Mouse (Mus musculus) erythroblast, embryonic 14.5 days (primary cell): ENCODE measurements around the gene Ggcx. TPM values are rescaled to one million over a fixed set of nuclear protein-coding genes. Genes with fewer than 3 reads are reported as not detected.
A peak's percentile ranks its signal among the peaks of the same experiment; 100 is the strongest.
"Not testable (repeated sequence)": the region's sequence is repeated elsewhere in the genome, so short reads cannot be mapped to it uniquely, and the experiment has no call there.

Source experiments
- H3K27me3 ChIP-seq: 2 replicates; pipeline ENCODE4 v1.6.1; 2012; ENCODE audit warnings: inconsistent platforms; ENCODE audit not compliant: control insufficient read depth
- H3K36me3 ChIP-seq: 2 replicates; pipeline ENCODE4 v1.6.1; 2012; ENCODE audit warnings: mild to moderate bottlenecking, inconsistent platforms; ENCODE audit not compliant: control insufficient read depth
- H3K4me1 ChIP-seq: 2 replicates; pipeline ENCODE4 v1.6.1; 2012; ENCODE audit warnings: inconsistent platforms; ENCODE audit not compliant: control insufficient read depth
- H3K4me3 ChIP-seq: replicated peaks from 2 replicates; pipeline ENCODE3; 2012; ENCODE audit warnings: moderate library complexity, mild to moderate bottlenecking, inconsistent platforms
- H3K9me3 ChIP-seq: 2 replicates; pipeline ENCODE4 v1.6.1; 2012; ENCODE audit warnings: low read length, inconsistent platforms, mixed read lengths; ENCODE audit not compliant: control insufficient read depth
- GATA1 ChIP-seq: IDR thresholded peaks from 2 replicates; pipeline ENCODE4 v1.6.1; 2012; ENCODE audit warnings: low read length, inconsistent platforms, mixed read lengths
- TAL1 ChIP-seq: IDR thresholded peaks from 3 replicates; pipeline ENCODE4 v1.6.1; 2012; ENCODE audit warnings: low read length, inconsistent platforms, mixed read lengths
- polyA plus RNA-seq: library from polyadenylated mRNA; stranded (reverse); fragments of >175 nt; gene quantifications from 2 replicates; pipeline ENCODE4 v1.2.3, GENCODE M21; 2012

The Ggcx gene
- polyA plus RNA-seq, 1 experiment: 0.09 TPM

GRCm38 (mm10) chr6:72452329-72452728 lies 38.2 kb downstream of the Ggcx start:
- H3K9me3 ChIP-seq: no peaks in the 10 kb centered on the region
- no peaks in the 10 kb centered on the region for H3K36me3 ChIP-seq
- H3K27me3 ChIP-seq: no peaks in the 10 kb centered on the region
- H3K4me3 ChIP-seq: no peak overlapping the region
- TF ChIP-seq GATA1 (no peak), TAL1 (no peak)
- H3K4me1 ChIP-seq: peaks cover 50% of the 10 kb centered on the region

GRCm38 (mm10) chr6:72453578-72453977 lies 39.5 kb downstream of the Ggcx start:
- no peaks in the 10 kb centered on the region for H3K36me3 ChIP-seq
- no peak for TF ChIP-seq TAL1
- TF ChIP-seq GATA1: no peak
- no peaks in the 10 kb centered on the region for H3K27me3 ChIP-seq
- H3K4me3 ChIP-seq: no peak overlapping the region
- H3K4me1 ChIP-seq: peaks cover 38% of the 10 kb centered on the region
- no peaks in the 10 kb centered on the region for H3K9me3 ChIP-seq

- no peaks in the 10 kb centered on the region for H3K9me3 ChIP-seq
- no peaks in the 10 kb centered on the region for H3K36me3 ChIP-seq
- H3K27me3 ChIP-seq: no peaks in the 10 kb centered on the region
- H3K4me1 ChIP-seq: peaks cover 39% of the 10 kb centered on the region
- TF ChIP-seq TAL1 (peak; percentile 41; the same call in 2 of the 3 replicates), GATA1 (no peak)
- no peak overlapping the region for H3K4me3 ChIP-seq
These were observed 40.1 kb downstream of the Ggcx start for GRCm38 (mm10) chr6:72454072-72454746.

GRCm38 (mm10) chr6:72454833-72455373 lies 40.8 kb downstream of the Ggcx start:
- Histone ChIP-seq H3K4me3 (no peak overlapping the region), H3K36me3 (no peaks in the 10 kb centered on the region), H3K9me3 (no peaks in the 10 kb centered on the region), H3K27me3 (no peaks in the 10 kb centered on the region), H3K4me1 (peaks cover 41% of the 10 kb centered on the region)
- no peak for TF ChIP-seq GATA1
- no peak for TF ChIP-seq TAL1

- peaks cover 42% of the 10 kb centered on the region for H3K4me1 ChIP-seq
- H3K9me3 ChIP-seq: no peaks in the 10 kb centered on the region
- TF ChIP-seq GATA1: no peak
- no peak for TF ChIP-seq TAL1
- H3K27me3 ChIP-seq: no peaks in the 10 kb centered on the region
- H3K4me3 ChIP-seq: no peak overlapping the region
- no peaks in the 10 kb centered on the region for H3K36me3 ChIP-seq
These were observed 42.5 kb downstream of the Ggcx start for GRCm38 (mm10) chr6:72456567-72456966.

GRCm38 (mm10) chr6:72458418-72458817 lies 44.3 kb downstream of the Ggcx start:
- Histone ChIP-seq H3K4me3 (no peak overlapping the region), H3K27me3 (no peaks in the 10 kb centered on the region), H3K4me1 (peaks cover 36% of the 10 kb centered on the region), H3K36me3 (no peaks in the 10 kb centered on the region), H3K9me3 (no peaks in the 10 kb centered on the region)
- no peak for TF ChIP-seq GATA1
- TF ChIP-seq TAL1: no peak

GRCm38 (mm10) chr6:72458921-72459320 lies 44.8 kb downstream of the Ggcx start:
- Histone ChIP-seq H3K9me3 (no peaks in the 10 kb centered on the region), H3K36me3 (no peaks in the 10 kb centered on the region), H3K27me3 (no peaks in the 10 kb centered on the region), H3K4me1 (peaks cover 32% of the 10 kb centered on the region), H3K4me3 (no peak overlapping the region)
- TF ChIP-seq TAL1: no peak

- Histone ChIP-seq H3K36me3 (no peaks in the 10 kb centered on the region), H3K27me3 (no peaks in the 10 kb centered on the region), H3K4me1 (peaks cover 20% of the 10 kb centered on the region), H3K9me3 (no peaks in the 10 kb centered on the region), H3K4me3 (no peak overlapping the region)
- no peak for TF ChIP-seq GATA1
- no peak for TF ChIP-seq TAL1
These were observed 46.1 kb downstream of the Ggcx start for GRCm38 (mm10) chr6:72460036-72460801.

GRCm38 (mm10) chr6:72462550-72463257 lies 48.6 kb downstream of the Ggcx start:
- not testable (repeated sequence) for H3K4me1 ChIP-seq, H3K9me3 ChIP-seq, H3K27me3 ChIP-seq, H3K36me3 ChIP-seq, H3K4me3 ChIP-seq
